Mouse (Mus musculus): ENCODE data around the gene Fbxl22. TPM values are rescaled to one million over a fixed set of nuclear protein-coding genes. Genes with fewer than 3 reads are reported as not detected.

Fbxl22 gene
- polyA plus RNA-seq, 2 experiments, result 4.7 to 6.5 TPM

DNA sequence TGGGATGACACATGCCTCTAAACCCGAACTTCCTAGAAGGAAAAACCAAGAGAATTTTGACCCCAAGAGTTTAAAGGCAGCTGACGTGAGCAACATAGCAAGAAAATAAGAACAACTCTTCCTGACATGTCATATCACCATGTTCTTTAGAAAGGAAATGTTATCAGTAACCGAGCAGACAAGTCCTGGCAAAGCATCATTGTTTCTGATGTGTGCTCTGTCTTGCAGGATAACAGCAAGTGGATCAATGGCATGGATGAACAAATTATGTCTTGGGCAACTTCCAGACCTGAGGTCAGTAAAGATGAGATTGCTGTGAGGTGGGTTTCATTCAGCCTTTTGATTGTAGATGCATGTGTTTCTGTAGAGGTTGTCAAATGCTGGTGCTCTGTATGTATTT lies 31.0 kb downstream of the Fbxl22 start:
- Histone ChIP-seq H3K9me3 (ENCODE audit: control insufficient read depth, low read length) (no peaks in the 10 kb centered on the region), H3K4me3 (replicated peaks; ENCODE audit: low read length) (no peak overlapping the region), H3K36me3 (ENCODE audit: control insufficient read depth, insufficient read depth, low read length) (peaks cover 58% of the 10 kb centered on the region), H3K4me2 (replicated peaks; ENCODE audit: low read depth, low read length, severe bottlenecking) (no peak overlapping the region), H3K27ac (replicated peaks; ENCODE audit: low read depth, low read length) (no peak overlapping the region), H3K4me1 (ENCODE audit: control insufficient read depth, insufficient read depth, low read length) (0 out of 2 replicates have a peak, but pooled peaks cover 4% of the 10 kb centered on the region), H3K9ac (ENCODE audit: low read depth, low read length, severe bottlenecking) (no peak overlapping the region), H3K27me3 (ENCODE audit: control insufficient read depth, insufficient read depth, low read length) (no peaks in the 10 kb centered on the region)
- 94% methylated on average over 3 of the region's 3 CpGs for WGBS
- TF ChIP-seq POLR2A (IDR thresholded peaks at IDR 0.05; ENCODE audit: borderline replicate concordance, extremely low read depth, insufficient read depth, insufficient read length), result no peak
- ATAC-seq (ENCODE audit: low FRiP score, low read depth), result no peak
- no peak for DNase-seq (ENCODE audit: low spot score)

DNA sequence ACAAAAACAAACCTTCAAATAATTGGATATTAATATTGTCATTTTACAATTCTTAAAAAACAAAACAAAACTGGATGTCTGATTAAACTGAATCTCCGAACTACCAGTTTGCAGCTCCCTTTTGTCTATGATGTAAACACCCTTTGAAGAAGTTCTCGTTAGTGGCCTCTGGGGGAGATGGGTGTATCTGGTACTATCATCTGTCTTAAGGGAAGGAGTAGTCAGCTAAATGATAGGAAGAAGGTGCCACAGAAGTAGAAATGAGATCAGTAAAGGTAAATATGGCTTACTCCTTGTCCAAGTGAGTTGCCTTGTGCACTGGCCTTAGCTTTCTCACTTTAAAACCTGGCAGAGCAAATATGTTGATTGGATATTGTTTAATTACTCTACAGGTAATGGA lies 36.6 kb downstream of the Fbxl22 start:
- Histone ChIP-seq H3K9me3 (ENCODE audit: control insufficient read depth, low read length) (no peaks in the 10 kb centered on the region), H3K4me1 (ENCODE audit: control insufficient read depth, insufficient read depth, low read length) (no peaks in the 10 kb centered on the region), H3K4me2 (replicated peaks; ENCODE audit: low read depth, low read length, severe bottlenecking) (no peak overlapping the region), H3K9ac (ENCODE audit: low read depth, low read length, severe bottlenecking) (no peak overlapping the region), H3K36me3 (ENCODE audit: control insufficient read depth, insufficient read depth, low read length) (peaks cover 52% of the 10 kb centered on the region), H3K27me3 (ENCODE audit: control insufficient read depth, insufficient read depth, low read length) (no peaks in the 10 kb centered on the region), H3K4me3 (replicated peaks; ENCODE audit: low read length) (no peak overlapping the region), H3K27ac (replicated peaks; ENCODE audit: low read depth, low read length) (no peak overlapping the region)
- ATAC-seq (ENCODE audit: low FRiP score, low read depth) (no peak), DNase-seq (ENCODE audit: low spot score) (no peak)
- 83% methylated on average over 2 of the region's 2 CpGs for WGBS
- TF ChIP-seq POLR2A (IDR thresholded peaks at IDR 0.05; ENCODE audit: borderline replicate concordance, extremely low read depth, insufficient read depth, insufficient read length), result no peak

DNA sequence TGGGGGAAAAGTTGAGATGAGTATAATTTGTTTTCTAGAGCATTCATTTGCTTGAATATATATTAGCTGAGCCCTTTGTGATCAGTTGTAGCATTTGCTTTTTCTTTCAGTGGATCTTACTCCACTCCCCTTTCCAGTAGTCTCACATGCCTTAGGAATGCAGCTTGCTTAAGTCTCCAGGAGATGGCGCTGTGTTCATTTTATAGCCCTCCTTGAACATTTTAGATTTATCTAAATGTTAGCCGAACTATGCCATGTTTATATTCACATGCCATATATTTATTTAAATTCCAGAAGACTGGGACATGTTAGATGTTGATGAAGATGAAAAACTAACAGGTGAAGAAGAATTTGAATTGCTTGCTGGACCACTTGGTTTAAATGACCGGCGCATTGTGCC lies 49.3 kb downstream of the Fbxl22 start:
- H3K9ac ChIP-seq (ENCODE audit: low read depth, low read length, severe bottlenecking), result no peak overlapping the region
- no peaks in the 10 kb centered on the region for H3K4me1 ChIP-seq (ENCODE audit: control insufficient read depth, insufficient read depth, low read length)
- no peak overlapping the region for H3K27ac ChIP-seq (replicated peaks; ENCODE audit: low read depth, low read length)
- WGBS, result 58% methylated on average over 4 of the region's 4 CpGs
- no peaks in the 10 kb centered on the region for H3K9me3 ChIP-seq (ENCODE audit: control insufficient read depth, low read length)
- DNase-seq (ENCODE audit: low spot score) (peak; percentile 77), ATAC-seq (ENCODE audit: low FRiP score, low read depth) (no peak)
- no peaks in the 10 kb centered on the region for H3K27me3 ChIP-seq (ENCODE audit: control insufficient read depth, insufficient read depth, low read length)
- TF ChIP-seq POLR2A (IDR thresholded peaks at IDR 0.05; ENCODE audit: borderline replicate concordance, extremely low read depth, insufficient read depth, insufficient read length), result no peak
- H3K36me3 ChIP-seq (ENCODE audit: control insufficient read depth, insufficient read depth, low read length), result peaks cover 59% of the 10 kb centered on the region
- H3K4me3 ChIP-seq (replicated peaks; ENCODE audit: low read length), result no peak overlapping the region
- no peak overlapping the region for H3K4me2 ChIP-seq (replicated peaks; ENCODE audit: low read depth, low read length, severe bottlenecking)

Other genes starting within 250 kb of the Fbxl22 start
- gene Herc1, start 164.1 kb downstream of the Fbxl22 start, polyA plus RNA-seq (2012; rRNA removed), result 22.7 and 23.5 TPM in 2 replicates
- 20.6 and 24.3 TPM in 2 replicates for gene Herc1, start 164.1 kb downstream of the Fbxl22 start, polyA plus RNA-seq (2014; fragmentation: Nextera tagmentation; extraction: Ambion mirVana)
- 39.2 and 45.8 TPM in 2 replicates for gene Usp3, start 78.5 kb upstream of the Fbxl22 start, polyA plus RNA-seq (2012; rRNA removed)
- gene Usp3, start 78.5 kb upstream of the Fbxl22 start, polyA plus RNA-seq (2014; fragmentation: Nextera tagmentation; extraction: Ambion mirVana), result 66.7 and 77.6 TPM in 2 replicates
- 36.5 and 40.0 TPM in 2 replicates for gene Car12, start 199.1 kb upstream of the Fbxl22 start, polyA plus RNA-seq (2012; rRNA removed)
- gene Car12, start 199.1 kb upstream of the Fbxl22 start, polyA plus RNA-seq (2014; fragmentation: Nextera tagmentation; extraction: Ambion mirVana), result 15.8 and 17.8 TPM in 2 replicates